In genomic region chr11:4784629-4785142, GRCm38 (mm10) we compare ENCODE assay signal across 14 mouse cellular contexts. TPM values are rescaled to one million over a fixed set of nuclear protein-coding genes. Genes with fewer than 3 reads are reported as not detected.
DNase-seq lines count a peak whose midpoint lies in the region; ATAC-seq and TF ChIP-seq lines count a peak whose summit lies in the region.
"Had no signal": no experiment of that assay in that cellular context is flagged by ENCODE, and none has a peak within 500 bp of the region (broad histone marks: within the 10 kb centered on the region; RNA-seq: fewer than 3 reads in every experiment).

No protein-coding gene starts in this region.

- TF ChIP-seq POLR2A in lung, adult 2 months (IDR thresholded peaks at IDR 0.05; ENCODE audit: borderline replicate concordance, extremely low read depth, low read depth, low read length) = no peak

- H3K36me3 ChIP-seq in lung, embryonic 14.5 days (ENCODE audit: insufficient read depth) = peaks cover 55% of the 10 kb centered on the region
- peaks cover 95% of the 10 kb centered on the region for H3K36me3 ChIP-seq in megakaryocyte, embryonic 14.5 days (replicated peaks; ENCODE audit: low read length)

- no peak overlapping the region for H3K4me2 ChIP-seq in lung, embryonic 14.5 days
- H3K4me2 ChIP-seq: heart, embryonic 13.5 days; limb, embryonic 15.5 days had no signal

- no peak for ATAC-seq in lung, embryonic 14.5 days (ENCODE audit: insufficient read depth)
- ATAC-seq in inflammation-experienced regulatory T-cells, adult 6 months = peak; percentile 38
- no peak for ATAC-seq in erythroid progenitor cell, adult 5-6 weeks (replicated peaks; ENCODE audit: low FRiP score, poor library complexity, severe bottlenecking)
- ATAC-seq: intestine, postnatal 0 days had no signal

- no peaks in the 10 kb centered on the region for H3K27me3 ChIP-seq in lung, embryonic 14.5 days (ENCODE audit: insufficient read depth, low read length)
- H3K27me3 ChIP-seq in megakaryocyte, embryonic 14.5 days (replicated peaks) = no peaks in the 10 kb centered on the region
- H3K27me3 ChIP-seq: heart, embryonic 13.5 days; limb, embryonic 15.5 days had no signal

- no peaks in the 10 kb centered on the region for H3K9me3 ChIP-seq in lung, embryonic 14.5 days (ENCODE audit: low read depth, low read length)
- H3K9me3 ChIP-seq in megakaryocyte, embryonic 14.5 days = no peaks in the 10 kb centered on the region
- H3K9me3 ChIP-seq: embryonic facial prominence, embryonic 10.5 days; heart, embryonic 13.5 days; limb, embryonic 15.5 days had no signal

- TF ChIP-seq CTCF in lung, embryonic 14.5 days (IDR thresholded peaks at IDR 0.05; ENCODE audit: low read depth) = no peak
- no peak for TF ChIP-seq CTCF in lung, adult 2 months (IDR thresholded peaks at IDR 0.05; ENCODE audit: insufficient read depth, low read length)

- DNase-seq in adrenal gland, postnatal 14 days = peak; percentile 52
- DNase-seq in adrenal gland, adult 2 months = no peak
- peak; percentile 41 for DNase-seq in lung, embryonic 14.5 days
- DNase-seq in lung, adult 2 months = no peak
- no peak for DNase-seq in layer of hippocampus, adult 9-11 months
- DNase-seq: adrenal gland, adult 8-10 months; cerebellum, postnatal 14 days had no signal

- WGBS in lung, embryonic 14.5 days = 78% methylated on average over 5 of the region's 5 CpGs
- 49% methylated on average over 5 of the region's 5 CpGs for WGBS in lung, adult 2 months

- no peaks in the 10 kb centered on the region for H3K4me1 ChIP-seq in lung, embryonic 14.5 days (ENCODE audit: insufficient read depth)
- H3K4me1 ChIP-seq in lung, adult 2 months (ENCODE audit: control insufficient read depth, insufficient read depth, low read length) = peaks cover 3% of the 10 kb centered on the region; the same call in 1 of the 2 replicates
- H3K4me1 ChIP-seq in megakaryocyte, embryonic 14.5 days = peaks cover 52% of the 10 kb centered on the region
- H3K4me1 ChIP-seq: embryonic facial prominence, embryonic 10.5 days; heart, embryonic 13.5 days; limb, embryonic 15.5 days had no signal

- H3K27ac ChIP-seq in lung, embryonic 14.5 days (ENCODE audit: low read depth) = no peak overlapping the region
- H3K27ac ChIP-seq: embryonic facial prominence, embryonic 10.5 days; heart, embryonic 13.5 days; limb, embryonic 15.5 days had no signal

- no peak overlapping the region for H3K4me3 ChIP-seq in lung, embryonic 14.5 days (ENCODE audit: low read depth, low read length)
- H3K4me3 ChIP-seq in lung, adult 2 months (replicated peaks; ENCODE audit: extremely low read depth, low read depth, low read length) = no peak overlapping the region
- peak overlapping the region; percentile 71 for H3K4me3 ChIP-seq in megakaryocyte, embryonic 14.5 days (replicated peaks)
- H3K4me3 ChIP-seq: embryonic facial prominence, embryonic 10.5 days; heart, embryonic 13.5 days; limb, embryonic 15.5 days had no signal

- no peak overlapping the region for H3K9ac ChIP-seq in lung, embryonic 14.5 days
- H3K9ac ChIP-seq: heart, embryonic 13.5 days; limb, embryonic 15.5 days had no signal

RNA-seq across cellular contexts. Expression of gene Cabp7, which starts 38.1 kb away (rescaled TPM):
- 0.15 and 0.41 TPM in 2 replicates for total RNA-seq in adrenal gland, postnatal 14 days (2021)
- under 1 TPM in 1 of 2 experiments, not detected in 1; 0.24 TPM for total RNA-seq in adrenal gland, adult 2 months (2021)
- polyA plus RNA-seq in adrenal gland, adult 2 months (2012; rRNA removed) = 0.08 and 0.28 TPM in 2 replicates
- 0.17 and 0.18 TPM in 2 replicates for polyA plus RNA-seq in lung, embryonic 14.5 days (2014; fragmentation: Nextera tagmentation; extraction: Ambion mirVana)
- 0.25 TPM in 1 of 2 replicates, not detected in the other for polyA plus RNA-seq in lung, adult 2 months (2012; rRNA removed)
- under 1 TPM in 2 of 3 experiments, not detected in 1; 0.34 to 0.37 TPM for polyA plus RNA-seq in inflammation-experienced regulatory T-cells, adult 6 months (2017; shearing (Covaris generic))
- not detected in 2 replicates for polyA plus RNA-seq in megakaryocyte, embryonic 14.5 days (2012; ENCODE audit: insufficient read depth, low replicate concordance)
- total RNA-seq in erythroid progenitor cell, adult 5-6 weeks (2015; ENCODE audit: low replicate concordance) = not detected in 2 replicates
- not detected in 2 replicates for total RNA-seq in erythroid progenitor cell, adult 5-6 weeks (2017; ENCODE audit: low replicate concordance)
- polyA plus RNA-seq: heart, embryonic 13.5 days had no signal

Comparison
In these comparisons a context has a peak if more than half of its experiments do, and no peak if none do; other contexts are left out.
1. DNase-seq: peak in adrenal gland, postnatal 14 days (single experiment) and lung, embryonic 14.5 days (single experiment); none in adrenal gland, adult 2 months (single experiment), lung, adult 2 months (single experiment) and layer of hippocampus, adult 9-11 months (single experiment).